Mouse (Mus musculus) ES-E14 (cell line): Measurements from ENCODE around the gene Mcm5.

ENCODE experiments used
- CHD2 ChIP-seq: IDR thresholded peaks from 2 replicates; pipeline ENCODE4 v1.6.1; 2014; ENCODE audit warnings: mild to moderate bottlenecking, low read depth, low read length, inconsistent platforms
- HCFC1 ChIP-seq: IDR thresholded peaks from 2 replicates; pipeline ENCODE4 v1.6.1; 2012; ENCODE audit warnings: low read length, inconsistent platforms, borderline replicate concordance; ENCODE audit not compliant: insufficient read depth
- MAFK ChIP-seq: IDR thresholded peaks from 2 replicates; pipeline ENCODE4 v1.6.1; 2014; ENCODE audit warnings: mild to moderate bottlenecking, low read depth, low read length, inconsistent platforms; ENCODE audit not compliant: insufficient read depth
- ZC3H11A ChIP-seq: IDR thresholded peaks from 2 replicates; pipeline ENCODE4 v1.6.1; 2012; ENCODE audit warnings: low read depth, mild to moderate bottlenecking, inconsistent platforms, low read length, borderline replicate concordance
- ZNF384 ChIP-seq: IDR thresholded peaks from 2 replicates; pipeline ENCODE4 v1.6.1; 2012; ENCODE audit warnings: low read depth, low read length, inconsistent platforms

DNA sequence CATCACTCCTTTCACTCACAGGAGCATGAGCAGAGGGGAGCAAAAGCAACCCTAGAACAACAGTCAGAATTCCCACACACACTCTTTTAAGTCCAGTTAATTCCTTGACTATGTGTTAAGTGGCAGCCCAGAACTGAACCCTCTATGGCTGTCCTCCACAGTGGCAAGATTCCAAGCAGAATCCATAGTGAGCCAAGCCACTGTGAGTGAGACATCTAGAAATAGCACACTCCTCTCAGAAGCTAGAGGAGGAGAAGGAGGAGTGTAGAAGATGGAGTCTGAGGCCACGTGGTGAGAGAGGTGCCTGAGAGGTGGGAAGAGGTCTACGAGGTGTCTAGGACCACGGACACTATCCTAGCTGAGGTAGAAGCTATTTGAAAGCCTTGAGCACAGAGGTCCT, 44.6 kb upstream of the Mcm5 start:
- TF ChIP-seq ZNF384 (no peak), CHD2 (no peak), MAFK (no peak), ZC3H11A (no peak), HCFC1 (no peak)
